Mouse (Mus musculus) heart, postnatal 36 days (tissue): ENCODE data around the gene Mum1. TPM values are rescaled to one million over a fixed set of nuclear protein-coding genes. Genes with fewer than 3 reads are reported as not detected.
"Not testable (repeated sequence)": the region's sequence is repeated elsewhere in the genome, so short reads cannot be mapped to it uniquely, and the experiment has no call there.

Experiments
- DNase-seq, 2 experiments: peaks; one replicate each; pipeline ENCODE4 v3.0.0; 2021 to 2022
- intact Hi-C: fragments of 180-260 bp; cut with DNase I; formaldehyde crosslinking; loops from one replicate; pipeline ENCODE4 v1.15.1; 2025
- total RNA-seq, 2 experiments: library from RNA; stranded (reverse); gene quantifications; 2 replicates each; pipeline ENCODE4 v1.2.3; 2021

The Mum1 gene
- total RNA-seq, 2 experiments from 2014 or later = 13.1 to 15.3 TPM

- DNase-seq = no peak
- intact Hi-C loops = no loop called here
These were observed 18.6 kb upstream of the Mum1 start for GRCm38 (mm10) chr10:80207676-80208075.

- intact Hi-C loops = no loop called here
- no peak for DNase-seq
These were observed 18.0 kb upstream of the Mum1 start for GRCm38 (mm10) chr10:80208248-80208647.

- DNase-seq = no peak
- intact Hi-C loops = no loop called here
These were observed 17.3 kb upstream of the Mum1 start for GRCm38 (mm10) chr10:80208841-80209371.

- DNase-seq, intact Hi-C loops: not testable (repeated sequence)
These were observed 14.6 kb upstream of the Mum1 start for GRCm38 (mm10) chr10:80211547-80212103.

GRCm38 (mm10) chr10:80215048-80215772, 11.0 kb upstream of the Mum1 start:
- DNase-seq = no peak
- intact Hi-C loops = no loop called here

GRCm38 (mm10) chr10:80220676-80221075, 5.6 kb upstream of the Mum1 start:
- intact Hi-C loops = no loop called here
- no peak for DNase-seq

- DNase-seq, intact Hi-C loops: not testable (repeated sequence)
These were observed 3.1 kb upstream of the Mum1 start for GRCm38 (mm10) chr10:80223137-80223536.

GRCm38 (mm10) chr10:80226071-80226415, 191 bp upstream of the Mum1 start:
- no peak for DNase-seq
- intact Hi-C loops = loop anchor here (2.0 kb wide), 1 partner anchor 27 kb away; no protein-coding TSS in a partner anchor

- intact Hi-C loops = loop anchor here (2.0 kb wide), 1 partner anchor 28 kb away; no protein-coding TSS in a partner anchor
- no peak for DNase-seq
These were observed 919 bp downstream of the Mum1 start for GRCm38 (mm10) chr10:80227166-80227539.

- intact Hi-C loops = loop anchor here (2.0 kb wide), 1 partner anchor 29 kb away; no protein-coding TSS in a partner anchor
- no peak for DNase-seq
These were observed 1.9 kb downstream of the Mum1 start for GRCm38 (mm10) chr10:80227877-80228775.

GRCm38 (mm10) chr10:80236145-80236825, 10.1 kb downstream of the Mum1 start:
- DNase-seq = no peak
- intact Hi-C loops = no loop called here

- intact Hi-C loops = no loop called here
These were observed 10.8 kb downstream of the Mum1 start for GRCm38 (mm10) chr10:80237020-80237419.

GRCm38 (mm10) chr10:80238306-80238705, 12.1 kb downstream of the Mum1 start:
- intact Hi-C loops = no loop called here
- no peak for DNase-seq

More at GRCm38 (mm10) chr10:80237020-80237419, 10.8 kb downstream of the Mum1 start:
- DNase-seq = no peak

GRCm38 (mm10) chr10:80239791-80240190, 13.6 kb downstream of the Mum1 start:
- DNase-seq = no peak
- intact Hi-C loops = no loop called here

- DNase-seq = no peak
- intact Hi-C loops = no loop called here
These were observed 15.9 kb downstream of the Mum1 start for GRCm38 (mm10) chr10:80242088-80242487.

- intact Hi-C loops = no loop called here
- DNase-seq = no peak
These were observed 16.4 kb downstream of the Mum1 start for GRCm38 (mm10) chr10:80242607-80243006.

GRCm38 (mm10) chr10:80244791-80245399, 18.7 kb downstream of the Mum1 start:
- DNase-seq = no peak
- intact Hi-C loops = loop anchor here (1.0 kb wide), 2 partner anchors 46 to 70 kb away; no protein-coding TSS in a partner anchor

- intact Hi-C loops = loop anchor here (1.0 kb wide), 2 partner anchors 46 to 70 kb away; no protein-coding TSS in a partner anchor
- DNase-seq = peak; percentile 82 to 83
These were observed 19.4 kb downstream of the Mum1 start for GRCm38 (mm10) chr10:80245600-80245999.

- intact Hi-C loops = no loop called here
- no peak for DNase-seq
These were observed 21.6 kb downstream of the Mum1 start for GRCm38 (mm10) chr10:80247849-80248248.

GRCm38 (mm10) chr10:80248437-80248836, 22.2 kb downstream of the Mum1 start:
- DNase-seq, intact Hi-C loops: not testable (repeated sequence)
